Comparison of ENCODE assay signal across 10 mouse cellular contexts in genomic region chr12:36041281-36041589, GRCm38 (mm10). TPM values are rescaled to one million over a fixed set of nuclear protein-coding genes. Genes with fewer than 3 reads are reported as not detected.
A peak's percentile ranks its signal among the peaks of the same experiment; 100 is the strongest.
DNase-seq lines count a peak whose midpoint lies in the region; ATAC-seq and TF ChIP-seq lines count a peak whose summit lies in the region.
"Had no signal": no experiment of that assay in that cellular context is flagged by ENCODE, and none has a peak within 500 bp of the region (broad histone marks: within the 10 kb centered on the region; RNA-seq: fewer than 3 reads in every experiment).

No protein-coding gene starts in this region.

- H3K4me1 ChIP-seq in spleen, adult 2 months (ENCODE audit: control insufficient read depth, insufficient read depth, insufficient read length) = peaks cover 9% of the 10 kb centered on the region
- H3K4me1 ChIP-seq in liver, embryonic 13.5 days (replicated peaks) = peaks cover 37% of the 10 kb centered on the region

- 9% methylated on average over 4 of the region's 4 CpGs for WGBS in spleen, adult 2 months
- WGBS in liver, embryonic 13.5 days (ENCODE audit: insufficient replicate concordance) = 23% methylated on average over 4 of the region's 4 CpGs

- intact Hi-C loops in gastrocnemius, adult 2 months (cut with DNase I) = no loop called here
- intact Hi-C loops in gastrocnemius, postnatal 36 days (cut with DNase I) = no loop called here

- no peaks in the 10 kb centered on the region for H3K9me3 ChIP-seq in liver, embryonic 13.5 days (replicated peaks)

- DNase-seq in gastrocnemius, adult 2 months = no peak
- DNase-seq in gastrocnemius, postnatal 36 days = no peak
- DNase-seq in spleen, adult 2 months (ENCODE audit: low read depth in 1 of 2, low spot score in 2 of 2) = no peak
- no peak for DNase-seq in spleen, adult 18-20 months
- no peak for DNase-seq in liver, embryonic 13.5 days
- DNase-seq in adrenal gland, postnatal 14 days = no peak
- DNase-seq in adrenal gland, adult 18-20 months (ENCODE audit: low spot score in 2 of 2) = no peak
- no peak for DNase-seq in cerebellum, adult 9-11 months

- peak overlapping the region; percentile 94 for H3K4me3 ChIP-seq in gastrocnemius, adult 2 months
- peak overlapping the region; percentile 97 for H3K4me3 ChIP-seq in spleen, adult 2 months (ENCODE audit: extremely low read depth, insufficient read depth, insufficient read length)
- peak overlapping the region; percentile 79 for H3K4me3 ChIP-seq in liver, embryonic 13.5 days (replicated peaks)

- no peak for ATAC-seq in liver, embryonic 13.5 days (ENCODE audit: low read depth)

- peak overlapping the region; percentile 98 for H3K4me2 ChIP-seq in liver, embryonic 13.5 days

- TF ChIP-seq CTCF in gastrocnemius, adult 2 months (IDR thresholded peaks at IDR 0.05) = no peak
- no peak for TF ChIP-seq CTCF in spleen, adult 2 months (IDR thresholded peaks at IDR 0.05; ENCODE audit: extremely low read depth, insufficient read depth, insufficient read length, insufficient replicate concordance)

- peak overlapping the region; percentile 92 for H3K27ac ChIP-seq in gastrocnemius, adult 2 months
- peak overlapping the region; percentile 72 for H3K27ac ChIP-seq in spleen, adult 2 months (ENCODE audit: insufficient read depth, low read length)
- no peak overlapping the region for H3K27ac ChIP-seq in liver, embryonic 13.5 days

- H3K27me3 ChIP-seq in spleen, adult 2 months (ENCODE audit: control insufficient read depth, insufficient read depth, low read length) = no peaks in the 10 kb centered on the region
- no peaks in the 10 kb centered on the region for H3K27me3 ChIP-seq in liver, embryonic 13.5 days

- TF ChIP-seq POLR2A in spleen, adult 2 months (IDR thresholded peaks at IDR 0.05; ENCODE audit: low read depth, low read length) = no peak

- H3K36me3 ChIP-seq in spleen, adult 2 months (ENCODE audit: control insufficient read depth, insufficient read depth, low read length) = no peaks in the 10 kb centered on the region
- no peaks in the 10 kb centered on the region for H3K36me3 ChIP-seq in liver, embryonic 13.5 days

- peak overlapping the region; percentile 81 for H3K9ac ChIP-seq in liver, embryonic 13.5 days

RNA-seq across cellular contexts. Expression of gene Tspan13, which starts 1.1 kb away (rescaled TPM):
- total RNA-seq in gastrocnemius, adult 2 months (2021) = 10 to 100 TPM; 19.4 to 23.0 TPM
- 10 to 100 TPM; 21.2 to 24.1 TPM for total RNA-seq in gastrocnemius, postnatal 36 days (2021)
- 298 and 415 TPM in 2 replicates for polyA plus RNA-seq in spleen, adult 2 months (2012; rRNA removed)
- polyA plus RNA-seq in liver, embryonic 13.5 days (2015; fragmentation: Nextera tagmentation; extraction: Ambion mirVana) = 21.8 and 25.8 TPM in 2 replicates
- total RNA-seq in adrenal gland, postnatal 14 days (2021) = 27.2 and 36.1 TPM in 2 replicates
- total RNA-seq in adrenal gland, adult 18-20 months (2021) = 10 to 100 TPM in 1 of 2 experiments, 1 to 10 TPM in 1; 9.6 to 15.6 TPM

RNA-seq across cellular contexts. Expression of gene Agr2, which starts 48.5 kb away (rescaled TPM):
- total RNA-seq in gastrocnemius, adult 2 months (2021) = not detected
- not detected for total RNA-seq in gastrocnemius, postnatal 36 days (2021)
- polyA plus RNA-seq in spleen, adult 2 months (2012; rRNA removed) = 0.12 TPM in 1 of 2 replicates, not detected in the other
- 0.43 and 1.3 TPM in 2 replicates for polyA plus RNA-seq in liver, embryonic 13.5 days (2015; fragmentation: Nextera tagmentation; extraction: Ambion mirVana)
- not detected in 2 replicates for total RNA-seq in adrenal gland, postnatal 14 days (2021)
- total RNA-seq in adrenal gland, adult 18-20 months (2021) = not detected
- total RNA-seq: gastrocnemius, postnatal 14 days; neutrophil, adult 5-6 weeks had no signal
